Mouse (Mus musculus) liver, adult 2 months (tissue): ENCODE measurements at regions not wholly inside any gene's neighbourhood (a gene's known extent, or its start where the extent isn't known, plus 50 kb on each side); places are given as distances from the start of the nearest gene placed in this dataset.

Experiments used
- CTCF ChIP-seq: fragments of 200-500 bp; IDR thresholded peaks from 2 replicates; pipeline ENCODE4 v1.5.1; 2011; ENCODE audit warnings: low read depth, low read length, control low read depth
- POLR2A ChIP-seq: fragments of 200-500 bp; IDR thresholded peaks from 2 replicates; pipeline ENCODE4 v1.6.1; 2011; ENCODE audit warnings: low read length, control low read depth; ENCODE audit not compliant: insufficient read depth; ENCODE audit errors: extremely low read depth

DNA sequence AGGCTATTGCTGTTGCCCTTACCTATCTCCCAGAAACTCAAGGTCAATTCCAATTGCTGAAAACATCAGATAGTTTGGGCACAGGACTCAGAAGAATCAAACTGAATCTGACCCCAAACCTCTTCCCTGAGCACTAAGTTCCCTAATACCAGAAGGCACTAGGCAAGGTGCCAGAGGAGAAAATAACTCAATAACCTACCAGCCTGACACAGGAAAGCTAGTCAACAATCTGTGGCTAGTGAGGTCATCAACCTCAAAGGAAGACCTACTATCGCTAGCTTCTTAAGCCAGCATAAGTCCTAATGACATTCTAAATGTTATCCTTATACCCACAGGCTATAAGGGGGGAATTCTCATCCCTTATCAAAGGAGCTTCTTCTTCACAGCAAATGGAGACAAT, 491.2 kb downstream of the Kctd12 start:
- TF ChIP-seq CTCF (no peak), POLR2A (no peak)
